Mouse (Mus musculus) olfactory bulb, adult 2 months (tissue): ENCODE measurements around the gene Arl8b.

ENCODE experiments used
- CTCF ChIP-seq: fragments of 200-500 bp; IDR thresholded peaks from 2 replicates; pipeline ENCODE4 v1.5.1; 2012; ENCODE audit warnings: low read depth, mild to moderate bottlenecking, low read length, moderate library complexity; ENCODE audit not compliant: insufficient read depth
- POLR2A ChIP-seq: fragments of 200-500 bp; IDR thresholded peaks from 2 replicates; pipeline ENCODE4 v1.6.1; 2012; ENCODE audit warnings: mild to moderate bottlenecking, low read depth, low read length, moderate library complexity; ENCODE audit not compliant: insufficient read depth

DNA sequence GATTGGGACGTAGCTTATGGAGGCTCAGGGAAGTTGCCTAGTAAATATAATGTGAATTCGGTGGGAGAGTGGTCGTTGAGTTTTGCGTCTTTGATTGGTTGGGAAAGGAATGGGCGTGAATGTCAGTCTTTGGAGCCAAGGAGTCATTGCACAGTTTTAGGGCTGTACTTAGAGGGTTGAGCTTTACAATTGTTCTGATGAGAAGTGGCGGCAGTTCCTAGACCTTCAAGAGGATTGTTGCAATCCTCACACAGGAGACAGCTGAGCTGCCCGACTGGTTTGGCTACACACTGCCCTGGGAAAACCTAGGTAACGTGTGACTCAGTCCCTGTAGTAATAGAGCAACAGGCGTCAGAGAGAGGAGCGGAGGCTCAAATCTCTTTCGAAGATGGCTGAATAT lies 1.2 kb downstream of the Arl8b start:
- TF ChIP-seq CTCF (no peak), POLR2A (no peak)
